Mouse (Mus musculus) bone marrow, adult 2 months (tissue): ENCODE measurements at regions not wholly inside any gene's neighbourhood (a gene's known extent, or its start where the extent isn't known, plus 50 kb on each side); places are given as distances from the start of the nearest gene placed in this dataset.

ENCODE experiments used
- CTCF ChIP-seq: fragments of 200-500 bp; IDR thresholded peaks from 2 replicates; pipeline ENCODE4 v1.5.1; 2011; ENCODE audit warnings: low read length, control low read depth; ENCODE audit not compliant: control insufficient read depth, insufficient read depth
- POLR2A ChIP-seq: fragments of 200-500 bp; IDR thresholded peaks from 2 replicates; pipeline ENCODE4 v1.6.1; 2011; ENCODE audit warnings: low read depth, mild to moderate bottlenecking, control low read depth, low read length, borderline replicate concordance; ENCODE audit not compliant: control insufficient read depth

GRCm38 (mm10) chr13:60457277-60457676, 144.5 kb upstream of the Dapk1 start:
- TF ChIP-seq CTCF (no peak), POLR2A (no peak)
